ENCODE assay signal across 8 mouse cellular contexts in the genomic region with DNA sequence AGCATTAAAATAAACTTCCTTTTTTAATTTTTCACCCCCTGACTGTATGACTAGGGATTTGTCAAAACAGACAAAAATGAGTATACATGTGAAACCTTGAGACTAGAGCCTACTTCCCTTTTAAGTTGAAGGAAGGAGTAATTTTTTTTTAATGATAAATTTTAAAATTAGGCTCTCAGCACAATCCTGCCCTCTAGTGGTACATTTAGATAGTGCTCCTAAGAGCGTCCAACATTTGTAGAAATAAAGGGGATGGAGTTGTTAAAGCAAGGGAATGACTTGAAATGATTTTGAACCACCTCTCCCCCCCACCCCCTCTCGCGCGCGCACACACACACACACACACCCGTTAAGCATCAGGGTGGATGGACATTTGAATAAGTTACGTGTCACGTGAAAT.
A peak's percentile ranks its signal among the peaks of the same experiment; 100 is the strongest.
DNase-seq lines count a peak whose midpoint lies in the region; ATAC-seq and TF ChIP-seq lines count a peak whose summit lies in the region.

No protein-coding gene starts in this region.

- H3K27ac ChIP-seq in forebrain, embryonic 15.5 days (replicated peaks) = no peak overlapping the region
- no peak overlapping the region for H3K27ac ChIP-seq in forebrain, embryonic 12.5 days
- no peak overlapping the region for H3K27ac ChIP-seq in limb, embryonic 14.5 days (replicated peaks; ENCODE audit: low read depth, low read length)
- no peak overlapping the region for H3K27ac ChIP-seq in limb, embryonic 10.5 days
- no peak overlapping the region for H3K27ac ChIP-seq in small intestine, adult 2 months (ENCODE audit: insufficient read depth, low read depth, low read length)

- no peak overlapping the region for H3K4me3 ChIP-seq in forebrain, embryonic 15.5 days
- no peak overlapping the region for H3K4me3 ChIP-seq in forebrain, embryonic 12.5 days (replicated peaks)
- H3K4me3 ChIP-seq in limb, embryonic 14.5 days (replicated peaks; ENCODE audit: low read length) = no peak overlapping the region
- no peak overlapping the region for H3K4me3 ChIP-seq in limb, embryonic 10.5 days
- no peak overlapping the region for H3K4me3 ChIP-seq in small intestine, adult 2 months (ENCODE audit: low read depth, low read length)

- peak; percentile 36 for DNase-seq in limb, embryonic 14.5 days (ENCODE audit: low spot score)
- no peak for DNase-seq in limb, embryonic 10.5 days (ENCODE audit: low spot score)
- peak; percentile 75 for DNase-seq in NIH3T3 (ENCODE audit: low read depth)
- DNase-seq in induced T-regulatory cell, adult 2 months (ENCODE audit: low read depth) = peak; percentile 74
- no peak for DNase-seq in gastrocnemius, postnatal 10 days

- H3K36me3 ChIP-seq in forebrain, embryonic 15.5 days = no peaks in the 10 kb centered on the region
- no peaks in the 10 kb centered on the region for H3K36me3 ChIP-seq in forebrain, embryonic 12.5 days (replicated peaks)
- peaks cover 4% of the 10 kb centered on the region; the same call in 1 of the 2 replicates for H3K36me3 ChIP-seq in limb, embryonic 14.5 days (ENCODE audit: control insufficient read depth, insufficient read depth, low read length)
- peaks cover 5% of the 10 kb centered on the region; the same call in 1 of the 2 replicates for H3K36me3 ChIP-seq in limb, embryonic 10.5 days
- no peaks in the 10 kb centered on the region for H3K36me3 ChIP-seq in small intestine, adult 2 months (ENCODE audit: control insufficient read depth, insufficient read depth, low read length)

- H3K9ac ChIP-seq in forebrain, embryonic 15.5 days (replicated peaks) = no peak overlapping the region
- H3K9ac ChIP-seq in forebrain, embryonic 12.5 days = no peak overlapping the region
- H3K9ac ChIP-seq in limb, embryonic 14.5 days (ENCODE audit: low read depth, low read length, severe bottlenecking) = no peak overlapping the region

- H3K4me1 ChIP-seq in forebrain, embryonic 15.5 days = 0 out of 2 replicates have a peak, but pooled peaks cover 3% of the 10 kb centered on the region
- H3K4me1 ChIP-seq in forebrain, embryonic 12.5 days = no peaks in the 10 kb centered on the region
- H3K4me1 ChIP-seq in limb, embryonic 14.5 days (ENCODE audit: control insufficient read depth, insufficient read depth, low read length) = no peaks in the 10 kb centered on the region
- H3K4me1 ChIP-seq in limb, embryonic 10.5 days = no peaks in the 10 kb centered on the region
- no peaks in the 10 kb centered on the region for H3K4me1 ChIP-seq in small intestine, adult 2 months (ENCODE audit: control insufficient read depth, insufficient read depth, insufficient read length, low read length)

- H3K27me3 ChIP-seq in forebrain, embryonic 15.5 days = no peaks in the 10 kb centered on the region
- H3K27me3 ChIP-seq in forebrain, embryonic 12.5 days = no peaks in the 10 kb centered on the region
- no peaks in the 10 kb centered on the region for H3K27me3 ChIP-seq in limb, embryonic 14.5 days (ENCODE audit: control insufficient read depth, insufficient read depth, low read length)
- H3K27me3 ChIP-seq in limb, embryonic 10.5 days (ENCODE audit: low read depth, poor library complexity, severe bottlenecking) = no peaks in the 10 kb centered on the region
- no peaks in the 10 kb centered on the region for H3K27me3 ChIP-seq in small intestine, adult 2 months (ENCODE audit: control insufficient read depth, insufficient read depth, low read length)

- H3K9me3 ChIP-seq in forebrain, embryonic 15.5 days = no peaks in the 10 kb centered on the region
- no peaks in the 10 kb centered on the region for H3K9me3 ChIP-seq in forebrain, embryonic 12.5 days
- H3K9me3 ChIP-seq in limb, embryonic 14.5 days (ENCODE audit: control insufficient read depth, low read length) = no peaks in the 10 kb centered on the region
- H3K9me3 ChIP-seq in limb, embryonic 10.5 days (replicated peaks) = no peaks in the 10 kb centered on the region

- H3K4me2 ChIP-seq in forebrain, embryonic 15.5 days (replicated peaks) = no peak overlapping the region
- H3K4me2 ChIP-seq in forebrain, embryonic 12.5 days = no peak overlapping the region
- H3K4me2 ChIP-seq in limb, embryonic 14.5 days (replicated peaks; ENCODE audit: low read depth, low read length, severe bottlenecking) = no peak overlapping the region

- no peak for TF ChIP-seq POLR2A in limb, embryonic 14.5 days (IDR thresholded peaks at IDR 0.05; ENCODE audit: borderline replicate concordance, extremely low read depth, insufficient read depth, insufficient read length)
- no peak for TF ChIP-seq POLR2A in small intestine, adult 2 months (IDR thresholded peaks at IDR 0.05; ENCODE audit: low read depth, low read length)

- peak; percentile 75 for ATAC-seq in forebrain, embryonic 15.5 days (replicated peaks)
- no peak for ATAC-seq in forebrain, embryonic 12.5 days (ENCODE audit: low FRiP score)
- ATAC-seq in limb, embryonic 14.5 days (ENCODE audit: low FRiP score, low read depth) = no peak

- WGBS in forebrain, embryonic 15.5 days = 58% methylated on average over 8 of the region's 8 CpGs
- WGBS in forebrain, embryonic 12.5 days = 62% methylated on average over 8 of the region's 8 CpGs
- 62% methylated on average over 8 of the region's 8 CpGs for WGBS in limb, embryonic 14.5 days
- WGBS in limb, embryonic 10.5 days = 50% methylated on average over 8 of the region's 8 CpGs
- WGBS in small intestine, adult 2 months = 49% methylated on average over 8 of the region's 8 CpGs

- TF ChIP-seq CTCF in small intestine, adult 2 months (IDR thresholded peaks at IDR 0.05; ENCODE audit: extremely low read depth, insufficient read length, insufficient replicate concordance, low read depth, low read length) = peak; percentile 13; the same call in 1 of the 2 replicates

Comparison
In these comparisons a context has a peak if more than half of its experiments do, and no peak if none do; other contexts are left out.
1. DNase-seq: peak in limb, embryonic 14.5 days (single experiment), NIH3T3 (single experiment) and induced T-regulatory cell, adult 2 months (single experiment); none in limb, embryonic 10.5 days (single experiment) and gastrocnemius, postnatal 10 days (single experiment).